In genomic region chr12:91745758-91746290, GRCm38 (mm10) we compare ENCODE assay signal across 9 mouse cellular contexts. TPM values are rescaled to one million over a fixed set of nuclear protein-coding genes. Genes with fewer than 3 reads are reported as not detected.
A peak's percentile ranks its signal among the peaks of the same experiment; 100 is the strongest.
DNase-seq lines count a peak whose midpoint lies in the region; ATAC-seq and TF ChIP-seq lines count a peak whose summit lies in the region.
"Had no signal": no experiment of that assay in that cellular context is flagged by ENCODE, and none has a peak within 500 bp of the region (broad histone marks: within the 10 kb centered on the region; RNA-seq: fewer than 3 reads in every experiment).

No protein-coding gene starts in this region.

- DNase-seq in heart, adult 9 months (ENCODE audit: low spot score in 2 of 2) = peak; percentile 33 to 53
- DNase-seq in heart, postnatal 25 days (ENCODE audit: low spot score) = no peak
- peak; percentile 26 for DNase-seq in embryo, embryonic 10.5 days (ENCODE audit: low spot score)
- peak; percentile 14 for DNase-seq in hindbrain, postnatal 0 days (ENCODE audit: low spot score)
- DNase-seq in liver, embryonic 14.5 days (ENCODE audit: low read depth in 3 of 3, low spot score in 3 of 3) = peak; percentile 88 to 95 (median 90)
- DNase-seq in thymus, postnatal 0 days (ENCODE audit: low spot score) = peak; percentile 73
- DNase-seq in right cerebral cortex, adult 18-20 months = no peak
- no peak for DNase-seq in frontal cortex, postnatal 25 days (ENCODE audit: low spot score in 2 of 2)

- no peaks in the 10 kb centered on the region for H3K9me3 ChIP-seq in hindbrain, postnatal 0 days (ENCODE audit: low read length)
- no peaks in the 10 kb centered on the region for H3K9me3 ChIP-seq in liver, embryonic 14.5 days (ENCODE audit: control insufficient read depth, low read length)

- intact Hi-C loops in heart, postnatal 25 days (cut with DNase I) = no loop called here

- H3K4me2 ChIP-seq in hindbrain, postnatal 0 days (ENCODE audit: low read depth, low read length) = no peak overlapping the region
- H3K4me2 ChIP-seq in liver, embryonic 14.5 days (ENCODE audit: low read depth) = peak overlapping the region; percentile 81

- no peak overlapping the region for H3K4me3 ChIP-seq in hindbrain, postnatal 0 days (ENCODE audit: low read length)
- peak overlapping the region; percentile 65 to 94 for H3K4me3 ChIP-seq in liver, embryonic 14.5 days (ENCODE audit: insufficient read depth in 1 of 2, low read depth in 2 of 2, low read length in 2 of 2)

- no peaks in the 10 kb centered on the region for H3K36me3 ChIP-seq in hindbrain, postnatal 0 days (ENCODE audit: insufficient read depth, low read length)
- H3K36me3 ChIP-seq in liver, embryonic 14.5 days (replicated peaks; ENCODE audit: control insufficient read depth, insufficient read depth, low read depth) = peaks cover 23% of the 10 kb centered on the region

- no peaks in the 10 kb centered on the region for H3K27me3 ChIP-seq in hindbrain, postnatal 0 days (ENCODE audit: insufficient read depth, low read length)
- H3K27me3 ChIP-seq in liver, embryonic 14.5 days (ENCODE audit: control insufficient read depth, insufficient read depth, low read length) = no peaks in the 10 kb centered on the region

- peak; percentile 84 for TF ChIP-seq EP300 in liver, embryonic 14.5 days (IDR thresholded peaks at IDR 0.05; ENCODE audit: low read depth)

- no peak for ATAC-seq in hindbrain, postnatal 0 days
- ATAC-seq in liver, embryonic 14.5 days (ENCODE audit: insufficient read depth) = peak; percentile 92

- 40% methylated on average over 11 of the region's 11 CpGs for WGBS in hindbrain, postnatal 0 days
- 9% methylated on average over 11 of the region's 11 CpGs for WGBS in liver, embryonic 14.5 days (ENCODE audit: insufficient replicate concordance)

- no peak overlapping the region for H3K27ac ChIP-seq in hindbrain, postnatal 0 days
- H3K27ac ChIP-seq in liver, embryonic 14.5 days = peak overlapping the region; percentile 96

- no peak for TF ChIP-seq CTCF in hindbrain, postnatal 0 days (IDR thresholded peaks at IDR 0.05; ENCODE audit: low read depth)
- TF ChIP-seq CTCF in liver, embryonic 14.5 days (IDR thresholded peaks at IDR 0.05; ENCODE audit: low read depth) = no peak

- H3K4me1 ChIP-seq in hindbrain, postnatal 0 days (ENCODE audit: insufficient read depth, low read length) = peaks cover 12% of the 10 kb centered on the region
- peaks cover 60 to 64% of the 10 kb centered on the region in 2 experiments for H3K4me1 ChIP-seq in liver, embryonic 14.5 days (replicated peaks; ENCODE audit: control insufficient read depth in 2 of 2, insufficient read depth in 2 of 2, low read length in 1 of 2)

- H3K9ac ChIP-seq in hindbrain, postnatal 0 days (replicated peaks; ENCODE audit: low read length) = no peak overlapping the region
- H3K9ac ChIP-seq in liver, embryonic 14.5 days (replicated peaks) = peak overlapping the region; percentile 83

RNA-seq across cellular contexts. Expression of gene Ston2, which starts 42.4 kb away (rescaled TPM):
- 1 to 10 TPM; 4.0 to 4.5 TPM for total RNA-seq in heart, postnatal 25 days (2021)
- total RNA-seq in hindbrain, postnatal 0 days (2014; rRNA removed) = 21.9 and 22.0 TPM in 2 replicates
- polyA plus RNA-seq in hindbrain, postnatal 0 days (2015; fragmentation: Nextera tagmentation; extraction: Ambion mirVana) = 7.7 and 8.0 TPM in 2 replicates
- 21.6 and 26.6 TPM in 2 replicates for polyA plus RNA-seq in liver, embryonic 14.5 days (2012; rRNA removed)
- 15.4 and 16.9 TPM in 2 replicates for polyA plus RNA-seq in liver, embryonic 14.5 days (2014; fragmentation: Nextera tagmentation; extraction: Ambion mirVana)
- 7.6 and 7.9 TPM in 2 replicates for polyA plus RNA-seq in thymus, postnatal 0 days (2015; fragmentation: Nextera tagmentation; extraction: Ambion mirVana)
- total RNA-seq: MEL had no signal

Comparison
In these comparisons a context has a peak if more than half of its experiments do, and no peak if none do; other contexts are left out.
1. DNase-seq: peak in heart, adult 9 months (2 of 2), embryo, embryonic 10.5 days (single experiment), hindbrain, postnatal 0 days (single experiment), liver, embryonic 14.5 days (3 of 3) and thymus, postnatal 0 days (single experiment); none in heart, postnatal 25 days (single experiment), right cerebral cortex, adult 18-20 months (single experiment) and frontal cortex, postnatal 25 days (0 of 2).